ENCODE assay signal across 25 mouse cellular contexts in genomic region chr7:66597900-66598299, GRCm38 (mm10).
DNase-seq lines count a peak whose midpoint lies in the region; ATAC-seq and TF ChIP-seq lines count a peak whose summit lies in the region.
"Had no signal": no experiment of that assay in that cellular context is flagged by ENCODE, and none has a peak within 500 bp of the region (broad histone marks: within the 10 kb centered on the region; RNA-seq: fewer than 3 reads in every experiment).

No protein-coding gene starts in this region.

- no peak for TF ChIP-seq POLR2A in embryonic fibroblast, embryonic 13.5 days (IDR thresholded peaks at IDR 0.05; ENCODE audit: low read depth, low read length)

- no peak overlapping the region for H3K4me3 ChIP-seq in lung, postnatal 0 days (ENCODE audit: low read depth, low read length)
- H3K4me3 ChIP-seq in C2C12 (ENCODE audit: insufficient read depth, poor library complexity, severe bottlenecking), result no peak overlapping the region
- no peak overlapping the region for H3K4me3 ChIP-seq in embryonic fibroblast, embryonic 13.5 days (ENCODE audit: insufficient read depth, low read length)
- H3K4me3 ChIP-seq in hindbrain, postnatal 0 days (ENCODE audit: low read length), result no peak overlapping the region
- H3K4me3 ChIP-seq: embryonic facial prominence, embryonic 13.5 days; embryonic facial prominence, embryonic 15.5 days; forebrain, embryonic 13.5 days; forebrain, embryonic 15.5 days had no signal

- no peaks in the 10 kb centered on the region for H3K79me3 ChIP-seq in C2C12 (ENCODE audit: low read depth)

- H3K27ac ChIP-seq in lung, postnatal 0 days (ENCODE audit: low read length), result no peak overlapping the region
- H3K27ac ChIP-seq in embryonic fibroblast, embryonic 13.5 days (ENCODE audit: insufficient read depth, low read length), result 0 out of 2 replicates have a peak overlapping the region, but pooled peaks have one; percentile 6
- H3K27ac ChIP-seq in hindbrain, postnatal 0 days, result no peak overlapping the region
- H3K27ac ChIP-seq: embryonic facial prominence, embryonic 13.5 days; embryonic facial prominence, embryonic 15.5 days; forebrain, embryonic 13.5 days; forebrain, embryonic 15.5 days had no signal

- H3K79me2 ChIP-seq in C2C12 (ENCODE audit: control insufficient read depth, insufficient read depth), result no peaks in the 10 kb centered on the region

- ATAC-seq in lung, postnatal 0 days, result no peak
- no peak for ATAC-seq in hindbrain, postnatal 0 days
- ATAC-seq: activated CD4-positive, CD25-positive, alpha-beta regulatory T cell, adult 4 months; forebrain, embryonic 13.5 days; forebrain, embryonic 15.5 days; forebrain, postnatal 0 days; Patski had no signal

- H3K4me2 ChIP-seq in lung, postnatal 0 days (replicated peaks; ENCODE audit: low read depth, low read length), result no peak overlapping the region
- no peak overlapping the region for H3K4me2 ChIP-seq in hindbrain, postnatal 0 days (ENCODE audit: low read depth, low read length)
- H3K4me2 ChIP-seq: embryonic facial prominence, embryonic 13.5 days; embryonic facial prominence, embryonic 15.5 days; forebrain, embryonic 13.5 days; forebrain, embryonic 15.5 days had no signal

- no peak for TF ChIP-seq CTCF in lung, postnatal 0 days (IDR thresholded peaks at IDR 0.05)
- no peak for TF ChIP-seq CTCF in C2C12 (IDR thresholded peaks at IDR 0.05; ENCODE audit: control insufficient read depth, insufficient read depth, insufficient read length)
- no peak for TF ChIP-seq CTCF in embryonic fibroblast, embryonic 13.5 days (IDR thresholded peaks at IDR 0.05; ENCODE audit: borderline replicate concordance, insufficient read depth, low read length)
- no peak for TF ChIP-seq CTCF in hindbrain, postnatal 0 days (IDR thresholded peaks at IDR 0.05; ENCODE audit: low read depth)

- 90% methylated on average over 3 of the region's 3 CpGs for WGBS in lung, postnatal 0 days
- WGBS in hindbrain, postnatal 0 days, result 97% methylated on average over 3 of the region's 3 CpGs

- no peak overlapping the region for H3K9ac ChIP-seq in lung, postnatal 0 days (replicated peaks; ENCODE audit: low read depth)
- H3K9ac ChIP-seq in hindbrain, postnatal 0 days (replicated peaks; ENCODE audit: low read length), result no peak overlapping the region
- H3K9ac ChIP-seq: embryonic facial prominence, embryonic 13.5 days; embryonic facial prominence, embryonic 15.5 days; forebrain, embryonic 13.5 days; forebrain, embryonic 15.5 days; forebrain, postnatal 0 days had no signal

- H3ac ChIP-seq in C2C12 (ENCODE audit: control insufficient read depth, insufficient read length, low read depth), result no peak overlapping the region

- H3K4me1 ChIP-seq in lung, postnatal 0 days (ENCODE audit: insufficient read depth, low read depth, low read length), result peaks cover 4% of the 10 kb centered on the region; the same call in 1 of the 2 replicates
- H3K4me1 ChIP-seq in embryonic fibroblast, embryonic 13.5 days (ENCODE audit: control insufficient read depth, insufficient read depth, low read length), result peaks cover 15% of the 10 kb centered on the region
- H3K4me1 ChIP-seq in hindbrain, postnatal 0 days (ENCODE audit: insufficient read depth, low read length), result no peaks in the 10 kb centered on the region
- H3K4me1 ChIP-seq: embryonic facial prominence, embryonic 13.5 days; embryonic facial prominence, embryonic 15.5 days; forebrain, embryonic 13.5 days; forebrain, embryonic 15.5 days had no signal

- no peak for TF ChIP-seq EP300 in lung, postnatal 0 days (IDR thresholded peaks at IDR 0.05)

- H3K9me3 ChIP-seq in lung, postnatal 0 days (ENCODE audit: low read length), result no peaks in the 10 kb centered on the region
- H3K9me3 ChIP-seq in hindbrain, postnatal 0 days (ENCODE audit: low read length), result no peaks in the 10 kb centered on the region
- H3K9me3 ChIP-seq: embryonic facial prominence, embryonic 13.5 days; embryonic facial prominence, embryonic 15.5 days; forebrain, embryonic 13.5 days; forebrain, embryonic 15.5 days had no signal

- H3K36me3 ChIP-seq in lung, postnatal 0 days (ENCODE audit: insufficient read depth, low read length), result no peaks in the 10 kb centered on the region
- no peaks in the 10 kb centered on the region for H3K36me3 ChIP-seq in C2C12 (ENCODE audit: control insufficient read depth, insufficient read depth)
- no peaks in the 10 kb centered on the region for H3K36me3 ChIP-seq in hindbrain, postnatal 0 days (ENCODE audit: insufficient read depth, low read length)
- H3K36me3 ChIP-seq: embryonic facial prominence, embryonic 13.5 days; embryonic facial prominence, embryonic 15.5 days; forebrain, embryonic 15.5 days had no signal

- peak; percentile 5 for DNase-seq in lung, postnatal 0 days (ENCODE audit: low spot score)
- no peak for DNase-seq in lung, postnatal 36 days
- peak; percentile 26 for DNase-seq in skeletal muscle tissue, adult 2 months (ENCODE audit: low read depth, low spot score)
- DNase-seq in hindbrain, postnatal 0 days (ENCODE audit: low spot score), result no peak
- no peak for DNase-seq in natural killer cell, adult 2 months (ENCODE audit: low spot score in 2 of 2)
- no peak for DNase-seq in urinary bladder, postnatal 14 days (ENCODE audit: low spot score)
- DNase-seq: adrenal gland, adult 8-10 months; adrenal gland, postnatal 14 days; adrenal gland, postnatal 36 days; B cell, adult 2 months; cerebellum, adult 11-12 months; cerebellum, adult 8-10 months; cerebellum, adult 9-11 months; cerebellum, postnatal 14 days; cerebellum, postnatal 36 days; embryo, embryonic 11 days; forebrain, postnatal 0 days had no signal

- no peaks in the 10 kb centered on the region for H3K27me3 ChIP-seq in lung, postnatal 0 days (replicated peaks; ENCODE audit: insufficient read depth, low read length)
- no peaks in the 10 kb centered on the region for H3K27me3 ChIP-seq in C2C12 (ENCODE audit: control insufficient read depth, insufficient read depth, insufficient read length)
- no peaks in the 10 kb centered on the region for H3K27me3 ChIP-seq in hindbrain, postnatal 0 days (ENCODE audit: insufficient read depth, low read length)
- H3K27me3 ChIP-seq: embryonic facial prominence, embryonic 13.5 days; embryonic facial prominence, embryonic 15.5 days; forebrain, embryonic 13.5 days; forebrain, embryonic 15.5 days; Patski had no signal

TF ChIP-seq in C2C12, 6 proteins besides CTCF, POLR2A, EP300 and RAD21:
- peak; percentile 75 for TF ChIP-seq CEBPB (IDR thresholded peaks at IDR 0.05; ENCODE audit: low read depth)
- no peak for TF ChIP-seq USF1 (IDR thresholded peaks at IDR 0.05; ENCODE audit: low read depth)
- peak; percentile 58 for TF ChIP-seq FOSL1 (IDR thresholded peaks at IDR 0.05; ENCODE audit: insufficient read depth, low read length, poor library complexity, severe bottlenecking)

Comparison
In these comparisons a context has a peak if more than half of its experiments do, and no peak if none do; other contexts are left out.
1. DNase-seq: peak in lung, postnatal 0 days (single experiment) and skeletal muscle tissue, adult 2 months (single experiment); none in lung, postnatal 36 days (single experiment), hindbrain, postnatal 0 days (single experiment), natural killer cell, adult 2 months (0 of 2) and urinary bladder, postnatal 14 days (single experiment).